ENCODE assay signal across 20 mouse cellular contexts in the genomic region with DNA sequence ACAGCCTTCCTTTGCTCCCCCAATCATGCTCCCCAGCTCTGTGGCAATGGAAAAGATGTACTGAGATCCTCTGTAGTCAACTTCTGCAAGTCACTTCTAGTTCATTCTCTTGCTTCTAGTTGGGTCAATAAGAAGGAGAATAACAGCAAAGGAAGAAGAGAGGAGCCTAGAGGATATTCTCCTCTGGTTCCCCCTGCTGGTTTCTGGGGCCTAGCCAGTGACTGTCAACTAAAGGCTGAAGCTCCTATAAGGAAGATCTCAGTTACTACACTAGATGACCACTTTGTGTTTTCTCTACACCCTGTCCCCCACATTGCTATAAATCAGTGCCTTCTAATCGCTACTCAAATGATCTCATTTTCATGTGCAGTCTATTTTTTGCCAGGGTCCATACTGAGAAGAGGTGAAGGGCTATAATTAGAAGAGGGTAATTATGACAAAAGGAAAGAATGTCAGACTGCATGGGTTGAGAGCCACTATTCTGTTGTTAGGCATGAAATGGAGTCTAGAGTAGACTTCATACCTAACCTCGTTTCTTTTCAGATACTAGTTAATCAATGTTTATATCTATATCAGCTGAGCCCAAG.
DNase-seq lines count a peak whose midpoint lies in the region; ATAC-seq and TF ChIP-seq lines count a peak whose summit lies in the region.
"Had no signal": no experiment of that assay in that cellular context is flagged by ENCODE, and none has a peak within 500 bp of the region (broad histone marks: within the 10 kb centered on the region; RNA-seq: fewer than 3 reads in every experiment).

No protein-coding gene starts in this region.

- TF ChIP-seq RAD21 in CH12.LX (IDR thresholded peaks at IDR 0.05; ENCODE audit: low read depth, low read length) = peak; percentile 58

- no peak overlapping the region for H3K9ac ChIP-seq in CH12.LX (ENCODE audit: insufficient read depth, low read depth)
- H3K9ac ChIP-seq in heart, embryonic 16.5 days (ENCODE audit: low read length) = no peak overlapping the region
- H3K9ac ChIP-seq: forebrain, embryonic 15.5 days; kidney, embryonic 15.5 days; limb, embryonic 15.5 days; lung, embryonic 15.5 days; neural tube, embryonic 15.5 days; stomach, embryonic 15.5 days had no signal

- no peaks in the 10 kb centered on the region for H3K4me1 ChIP-seq in CH12.LX (ENCODE audit: control insufficient read depth in 1 of 2, insufficient read depth in 2 of 2)
- peaks cover 3% of the 10 kb centered on the region; the same call in 1 of the 2 replicates for H3K4me1 ChIP-seq in heart, embryonic 16.5 days (ENCODE audit: control insufficient read depth, insufficient read depth, low read length)
- H3K4me1 ChIP-seq: forebrain, embryonic 15.5 days; hindbrain, embryonic 10.5 days; kidney, embryonic 15.5 days; limb, embryonic 15.5 days; lung, embryonic 15.5 days; neural tube, embryonic 15.5 days; stomach, embryonic 15.5 days had no signal

- WGBS in heart, embryonic 16.5 days = 38% methylated on average over 2 of the region's 2 CpGs

- no peaks in the 10 kb centered on the region for H3K9me3 ChIP-seq in CH12.LX (replicated peaks; ENCODE audit: low read length)
- H3K9me3 ChIP-seq in heart, embryonic 16.5 days (replicated peaks; ENCODE audit: control insufficient read depth, low read length) = no peaks in the 10 kb centered on the region
- H3K9me3 ChIP-seq: forebrain, embryonic 15.5 days; hindbrain, embryonic 10.5 days; kidney, embryonic 15.5 days; limb, embryonic 15.5 days; lung, embryonic 15.5 days; neural tube, embryonic 15.5 days; stomach, embryonic 15.5 days had no signal

- no peak overlapping the region for H3K4me2 ChIP-seq in CH12.LX (ENCODE audit: insufficient read depth, low read depth, poor library complexity, severe bottlenecking)
- no peak overlapping the region for H3K4me2 ChIP-seq in heart, embryonic 16.5 days (ENCODE audit: low read depth, low read length)
- H3K4me2 ChIP-seq: forebrain, embryonic 15.5 days; kidney, embryonic 15.5 days; limb, embryonic 15.5 days; lung, embryonic 15.5 days; neural tube, embryonic 15.5 days; stomach, embryonic 15.5 days had no signal

- in situ Hi-C loops in CH12.LX (cut with MboI; ENCODE audit: low pct_ligation_motif_present, low pct_unique_long_range_greater_than_20kb, low sequenced_read_pairs) = no loop called here

- TF ChIP-seq POLR2A in CH12.LX (IDR thresholded peaks at IDR 0.05; ENCODE audit: low read depth, low read length) = no peak

- H3K36me3 ChIP-seq in CH12.LX (replicated peaks in 1 of 2; ENCODE audit: control insufficient read depth in 1 of 2, insufficient read depth in 1 of 2, low read length in 1 of 2) = no peaks in the 10 kb centered on the region
- no peaks in the 10 kb centered on the region for H3K36me3 ChIP-seq in heart, embryonic 16.5 days (ENCODE audit: control insufficient read depth, insufficient read depth)
- H3K36me3 ChIP-seq: forebrain, embryonic 15.5 days; hindbrain, embryonic 10.5 days; kidney, embryonic 15.5 days; limb, embryonic 15.5 days; lung, embryonic 15.5 days; neural tube, embryonic 15.5 days; stomach, embryonic 15.5 days had no signal

- peak; percentile 32; the same call in 1 of the 2 replicates for ATAC-seq in heart, embryonic 16.5 days (replicated peaks; ENCODE audit: extremely low read depth, insufficient read depth, low FRiP score)
- ATAC-seq: forebrain, embryonic 15.5 days; inflammation-experienced regulatory T-cells, adult 6 months had no signal

- no peaks in the 10 kb centered on the region for H3K79me2 ChIP-seq in CH12.LX (replicated peaks; ENCODE audit: control insufficient read depth, extremely low read depth, insufficient read depth, poor library complexity, severe bottlenecking)

- TF ChIP-seq EP300 in CH12.LX (IDR thresholded peaks at IDR 0.05; ENCODE audit: low read length) = no peak

- dilution Hi-C loops in CH12.LX (cut with MboI; ENCODE audit: extremely low pct_ligation_motif_present, extremely low pct_unique_long_range_greater_than_20kb, low sequenced_read_pairs) = no loop called here

- H3K27me3 ChIP-seq in CH12.LX (replicated peaks) = no peaks in the 10 kb centered on the region
- H3K27me3 ChIP-seq in heart, embryonic 16.5 days (ENCODE audit: control insufficient read depth, insufficient read depth, low read length) = no peaks in the 10 kb centered on the region
- H3K27me3 ChIP-seq: forebrain, embryonic 15.5 days; kidney, embryonic 15.5 days; limb, embryonic 15.5 days; lung, embryonic 15.5 days; neural tube, embryonic 15.5 days; stomach, embryonic 15.5 days had no signal

- DNase-seq in cerebellum, postnatal 10 days = peak; percentile 4
- DNase-seq in cerebellum, adult 9-10 months = no peak
- no peak for DNase-seq in layer of hippocampus, adult 2 months (ENCODE audit: low spot score in 2 of 2)
- no peak for DNase-seq in layer of hippocampus, adult 11-12 months (ENCODE audit: low spot score)
- peak; percentile 33 for DNase-seq in CH12.LX (ENCODE audit: extremely low read depth)
- DNase-seq in spleen, postnatal 36 days (ENCODE audit: low spot score in 2 of 2) = no peak
- no peak for DNase-seq in ovary, postnatal 10 days (ENCODE audit: low spot score)
- DNase-seq: adrenal gland, adult 2 months; gastrocnemius, postnatal 10 days; right cerebral cortex, adult 18-20 months; thymus, postnatal 25 days had no signal

- no peak overlapping the region for H3K4me3 ChIP-seq in layer of hippocampus, adult 2 months
- no peak overlapping the region for H3K4me3 ChIP-seq in CH12.LX (replicated peaks in 1 of 3; ENCODE audit: low read depth in 2 of 3, low read length in 2 of 3, poor library complexity in 1 of 3)
- no peak overlapping the region for H3K4me3 ChIP-seq in heart, embryonic 16.5 days (ENCODE audit: low read length)
- H3K4me3 ChIP-seq: forebrain, embryonic 15.5 days; hindbrain, embryonic 10.5 days; kidney, embryonic 15.5 days; limb, embryonic 15.5 days; lung, embryonic 15.5 days; neural tube, embryonic 15.5 days; stomach, embryonic 15.5 days had no signal

- TF ChIP-seq CTCF in layer of hippocampus, adult 2 months (conservative IDR thresholded peaks at IDR 0.05) = peak; percentile 58
- peak; percentile 21 to 63; a peak in 3 of 4 replicates for TF ChIP-seq CTCF in CH12.LX (conservative IDR thresholded peaks at IDR 0.05 in 1 of 2, IDR thresholded peaks at IDR 0.05 in 1 of 2; ENCODE audit: low read depth in 2 of 2, low read length in 2 of 2)

- H3K27ac ChIP-seq in layer of hippocampus, adult 2 months = no peak overlapping the region
- H3K27ac ChIP-seq in CH12.LX (ENCODE audit: insufficient read depth, low read depth) = no peak overlapping the region
- peak overlapping the region; percentile 70 for H3K27ac ChIP-seq in heart, embryonic 16.5 days (ENCODE audit: low read length)
- H3K27ac ChIP-seq: forebrain, embryonic 15.5 days; hindbrain, embryonic 10.5 days; kidney, embryonic 15.5 days; limb, embryonic 15.5 days; lung, embryonic 15.5 days; neural tube, embryonic 15.5 days; stomach, embryonic 15.5 days had no signal

TF ChIP-seq in CH12.LX, 34 proteins besides CTCF, POLR2A, EP300 and RAD21:
- no peak for TF ChIP-seq BHLHE40 (IDR thresholded peaks at IDR 0.05; ENCODE audit: low read depth, low read length)
- TF ChIP-seq SMC3 (IDR thresholded peaks at IDR 0.05; ENCODE audit: low read depth, low read length) = peak; percentile 51
TF ChIP-seq in CH12.LX: peak in this region for 1.

Comparison
In these comparisons a context has a peak if more than half of its experiments do, and no peak if none do; other contexts are left out.
1. DNase-seq: peak in cerebellum, postnatal 10 days (2 of 2) and CH12.LX (single experiment); none in cerebellum, adult 9-10 months (single experiment), layer of hippocampus, adult 2 months (0 of 2), layer of hippocampus, adult 11-12 months (single experiment), spleen, postnatal 36 days (0 of 2) and ovary, postnatal 10 days (single experiment).